Mouse (Mus musculus) liver, embryonic 15.5 days (tissue): Measurements from ENCODE around the gene Accsl. TPM values are rescaled to one million over a fixed set of nuclear protein-coding genes. Genes with fewer than 3 reads are reported as not detected.

Experiments
- ATAC-seq: fragments of 200-750 bp; cut with Nextera tagmentation; 2 replicates; pipeline ENCODE4 v1.8.0; 2017; ENCODE audit warnings: moderate number of reproducible peaks, mild to moderate bottlenecking, moderate library complexity; ENCODE audit not compliant: insufficient read depth
- H3K27ac ChIP-seq: fragments of 300-500 bp; sonication (generic); replicated peaks from 2 replicates; pipeline ENCODE4 v1.5.1; 2015; ENCODE audit warnings: mild to moderate bottlenecking, inconsistent platforms
- H3K27me3 ChIP-seq: fragments of 300-500 bp; sonication (generic); 2 replicates; pipeline ENCODE4 v1.6.1; 2015; ENCODE audit warnings: mild to moderate bottlenecking, inconsistent platforms
- H3K36me3 ChIP-seq: fragments of 300-500 bp; sonication (generic); replicated peaks from 2 replicates; pipeline ENCODE4 v1.6.1; 2015; ENCODE audit warnings: moderate library complexity, mild to moderate bottlenecking, inconsistent platforms
- H3K4me1 ChIP-seq: fragments of 300-500 bp; sonication (generic); replicated peaks from 2 replicates; pipeline ENCODE4 v1.6.1; 2015; ENCODE audit warnings: inconsistent platforms
- H3K4me2 ChIP-seq: fragments of 300-500 bp; sonication (generic); 2 replicates; pipeline ENCODE4 v1.6.1; 2015; ENCODE audit warnings: moderate library complexity, mild to moderate bottlenecking, inconsistent platforms
- H3K4me3 ChIP-seq: fragments of 300-500 bp; sonication (generic); replicated peaks from 2 replicates; pipeline ENCODE4 v1.5.1; 2015; ENCODE audit warnings: mild to moderate bottlenecking, inconsistent platforms
- H3K9ac ChIP-seq: fragments of 300-500 bp; sonication (generic); 2 replicates; pipeline ENCODE4 v1.6.1; 2015; ENCODE audit warnings: moderate library complexity, mild to moderate bottlenecking, inconsistent platforms
- H3K9me3 ChIP-seq: fragments of 300-500 bp; sonication (generic); replicated peaks from 2 replicates; pipeline ENCODE4 v1.6.1; 2016; ENCODE audit warnings: inconsistent platforms
- WGBS: fragments of 180-500 bp; shearing (Covaris S2); methylation state at CpG from one replicate; pipeline ENCODE4 v1.1.7; 2015; ENCODE audit warnings: mixed read lengths; ENCODE audit not compliant: insufficient replicate concordance; 5-methylcytosine and 5-hydroxymethylcytosine counted together
- polyA plus RNA-seq: library from polyadenylated mRNA; unstranded; fragments of >200 nt; fragmentation: Nextera tagmentation; extraction: Ambion mirVana; gene quantifications from 2 replicates; pipeline ENCODE4 v1.2.1, GENCODE M21; 2015

The Accsl gene
- polyA plus RNA-seq, 1 experiment from 2014 or later: not detected

- Histone ChIP-seq H3K36me3 (no peaks in the 10 kb centered on the region), H3K4me2 (no peak overlapping the region), H3K27ac (no peak overlapping the region), H3K9ac (no peak overlapping the region), H3K27me3 (no peaks in the 10 kb centered on the region), H3K9me3 (no peaks in the 10 kb centered on the region), H3K4me3 (no peak overlapping the region), H3K4me1 (no peaks in the 10 kb centered on the region)
- no peak for ATAC-seq
- 64% methylated on average over 3 of the region's 3 CpGs for WGBS
Observed at GRCm38 (mm10) chr2:93841349-93841748, 27.6 kb downstream of the Accsl start.

DNA sequence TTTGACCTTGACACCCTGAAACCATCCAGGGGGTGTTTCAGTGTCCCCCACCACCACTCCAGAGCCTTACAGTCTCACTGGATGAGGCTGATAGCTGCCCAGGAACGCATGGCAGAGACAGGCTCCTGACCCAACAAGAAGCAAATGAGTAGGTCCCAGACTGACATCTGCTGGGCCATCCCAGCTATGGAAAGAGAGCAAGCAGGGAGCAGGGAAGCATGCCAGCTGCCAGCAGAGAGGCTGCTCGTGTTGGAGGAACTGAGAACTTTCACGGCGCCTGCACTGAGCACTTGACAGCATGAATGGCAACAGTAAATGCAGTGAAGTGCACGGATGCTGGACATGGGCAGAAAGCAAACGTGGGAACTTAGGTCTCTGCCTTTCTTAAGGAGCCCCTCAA lies 28.8 kb downstream of the Accsl start:
- H3K4me1 ChIP-seq: no peaks in the 10 kb centered on the region
- no peaks in the 10 kb centered on the region for H3K36me3 ChIP-seq
- no peak overlapping the region for H3K4me3 ChIP-seq
- 65% methylated on average over 6 of the region's 6 CpGs for WGBS
- H3K27ac ChIP-seq: no peak overlapping the region
- no peak for ATAC-seq
- no peak overlapping the region for H3K9ac ChIP-seq
- H3K4me2 ChIP-seq: no peak overlapping the region
- no peaks in the 10 kb centered on the region for H3K27me3 ChIP-seq
- no peaks in the 10 kb centered on the region for H3K9me3 ChIP-seq

DNA sequence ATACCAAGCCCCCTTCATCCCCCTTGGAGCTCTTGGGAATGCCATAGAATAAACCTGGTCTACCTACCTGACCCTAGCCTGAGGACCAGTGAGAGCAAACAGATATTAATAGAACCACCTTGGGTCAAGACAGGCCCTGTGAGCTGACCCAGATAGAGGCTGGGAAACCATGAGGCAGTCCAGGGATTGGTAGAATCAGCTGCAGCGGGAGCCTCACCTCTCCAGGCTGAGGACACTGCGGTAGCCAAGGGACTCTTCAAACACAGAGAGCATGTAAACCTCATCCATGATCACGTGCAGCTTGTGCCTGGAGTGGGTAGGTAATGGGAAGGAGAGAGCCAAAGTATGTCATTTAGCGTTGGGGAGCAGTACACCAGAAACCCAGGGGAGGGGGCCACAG lies 30.0 kb downstream of the Accsl start:
- no peak for ATAC-seq
- no peaks in the 10 kb centered on the region for H3K27me3 ChIP-seq

DNA sequence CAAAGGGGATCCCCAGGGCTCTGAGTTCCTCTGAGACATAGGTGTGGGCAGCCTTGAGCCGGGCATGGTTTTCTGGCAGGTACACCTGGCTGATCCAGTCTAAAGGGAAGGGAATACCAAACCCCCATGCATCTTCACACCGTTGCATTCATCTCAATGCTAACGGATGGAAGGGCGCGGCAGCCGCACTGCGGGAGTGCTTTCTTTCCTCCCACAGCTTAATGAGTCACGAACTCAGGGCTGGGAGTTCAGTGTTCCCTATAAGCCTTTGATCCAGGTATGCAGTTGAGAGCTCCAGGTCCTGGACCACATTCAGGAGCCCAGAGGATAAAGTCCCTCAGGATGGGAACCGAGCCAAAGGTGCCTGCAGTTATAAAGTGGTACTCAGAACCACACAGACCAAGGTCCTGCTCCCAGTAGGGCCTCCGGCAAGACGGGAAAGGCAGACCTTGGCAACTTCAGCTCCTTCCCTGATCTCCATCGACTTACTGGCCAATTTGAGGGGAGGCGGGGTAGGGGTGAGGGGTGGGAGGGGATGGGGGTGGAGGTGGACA lies 32.6 kb downstream of the Accsl start:
- Histone ChIP-seq H3K9ac (no peak overlapping the region), H3K4me2 (no peak overlapping the region), H3K27me3 (no peaks in the 10 kb centered on the region), H3K27ac (no peak overlapping the region), H3K36me3 (no peaks in the 10 kb centered on the region), H3K9me3 (no peaks in the 10 kb centered on the region), H3K4me3 (no peak overlapping the region), H3K4me1 (no peaks in the 10 kb centered on the region)
- ATAC-seq: no peak
- 68% methylated on average over 13 of the region's 13 CpGs for WGBS

More for the DNA sequence above, 30.0 kb downstream of the Accsl start:
- no peaks in the 10 kb centered on the region for H3K4me1 ChIP-seq
- H3K9me3 ChIP-seq: no peaks in the 10 kb centered on the region
- H3K27ac ChIP-seq: no peak overlapping the region
- no peaks in the 10 kb centered on the region for H3K36me3 ChIP-seq
- 73% methylated on average over 4 of the region's 4 CpGs for WGBS
- H3K4me2 ChIP-seq: no peak overlapping the region
- H3K4me3 ChIP-seq: no peak overlapping the region
- no peak overlapping the region for H3K9ac ChIP-seq

GRCm38 (mm10) chr2:93835596-93835995 lies 33.4 kb downstream of the Accsl start:
- H3K4me2 ChIP-seq: no peak overlapping the region
- no peaks in the 10 kb centered on the region for H3K36me3 ChIP-seq
- no peak overlapping the region for H3K4me3 ChIP-seq
- no peak overlapping the region for H3K9ac ChIP-seq
- H3K27ac ChIP-seq: no peak overlapping the region
- H3K27me3 ChIP-seq: no peaks in the 10 kb centered on the region
- H3K4me1 ChIP-seq: no peaks in the 10 kb centered on the region
- WGBS: 75% methylated on average over 11 of the region's 11 CpGs
- no peak for ATAC-seq
- no peaks in the 10 kb centered on the region for H3K9me3 ChIP-seq

GRCm38 (mm10) chr2:93823519-93823918 lies 45.4 kb downstream of the Accsl start:
- H3K36me3 ChIP-seq: no peaks in the 10 kb centered on the region
- no peaks in the 10 kb centered on the region for H3K9me3 ChIP-seq
- 13% methylated on average over 8 of the region's 8 CpGs for WGBS
- no peak overlapping the region for H3K4me3 ChIP-seq
- no peak for ATAC-seq
- peaks cover 21% of the 10 kb centered on the region for H3K4me1 ChIP-seq
- no peak overlapping the region for H3K27ac ChIP-seq
- H3K27me3 ChIP-seq: no peaks in the 10 kb centered on the region
- no peak overlapping the region for H3K4me2 ChIP-seq
- H3K9ac ChIP-seq: no peak overlapping the region

GRCm38 (mm10) chr2:93822045-93822749 lies 46.8 kb downstream of the Accsl start, which contains the start of gene Ext2:
Ext2 (minus strand) TSS chr2:93822568.
- under 1% methylated on average over 63 of the region's 66 CpGs for WGBS
- Histone ChIP-seq H3K4me2 (peak within 1 kb of the TSS; percentile 82), H3K9me3 (no peaks in the 10 kb centered on the region)

GRCm38 (mm10) chr2:93817791-93818190 lies 51.2 kb downstream of the Accsl start:
- H3K36me3 ChIP-seq: no peaks in the 10 kb centered on the region; the same call in 1 of the 2 replicates
- H3K9me3 ChIP-seq: no peaks in the 10 kb centered on the region
- peaks cover 28% of the 10 kb centered on the region for H3K4me1 ChIP-seq
- 0 out of 2 replicates have a peak, but pooled peaks have one; percentile 33 for ATAC-seq
- H3K4me3 ChIP-seq: no peak overlapping the region
- H3K27ac ChIP-seq: no peak overlapping the region
- no peak overlapping the region for H3K4me2 ChIP-seq
- no peak overlapping the region for H3K9ac ChIP-seq
- 37% methylated on average over 5 of the region's 5 CpGs for WGBS
- no peaks in the 10 kb centered on the region for H3K27me3 ChIP-seq

More at GRCm38 (mm10) chr2:93822045-93822749, 46.8 kb downstream of the Accsl start, which contains the start of gene Ext2:
- no peaks in the 10 kb centered on the region for H3K27me3 ChIP-seq
- H3K36me3 ChIP-seq: no peaks in the 10 kb centered on the region
- peak within 1 kb of the TSS; percentile 38; the same call in 1 of the 2 replicates for H3K27ac ChIP-seq
- H3K4me1 ChIP-seq: peaks cover 32% of the 10 kb centered on the region
- peak within 1 kb of the TSS; percentile 82 for H3K9ac ChIP-seq
- peak within 1 kb of the TSS; percentile 79 for H3K4me3 ChIP-seq
- ATAC-seq: peak; percentile 84

DNA sequence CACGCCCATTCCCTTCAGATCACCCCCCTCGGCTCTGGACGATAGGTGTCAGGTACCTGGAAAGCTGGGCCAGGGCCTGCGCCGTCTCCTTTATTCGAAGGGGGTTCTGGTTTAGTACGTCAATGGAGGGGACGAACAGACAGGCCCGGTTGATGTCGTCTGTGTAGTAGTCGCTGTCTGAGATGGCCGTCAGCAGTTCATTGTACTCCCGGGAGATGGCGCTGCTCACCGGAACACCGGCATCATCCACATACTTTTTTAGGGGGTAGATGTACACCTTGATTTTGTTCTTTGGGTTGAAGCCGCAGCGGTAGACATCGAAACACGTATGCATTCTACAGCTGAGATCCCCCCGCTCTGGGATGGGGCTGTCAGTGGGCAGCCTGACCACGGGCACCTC lies 55.6 kb downstream of the Accsl start:
- Histone ChIP-seq H3K27ac (no peak overlapping the region), H3K4me3 (no peak overlapping the region), H3K36me3 (peaks cover 20% of the 10 kb centered on the region; the same call in 1 of the 2 replicates), H3K9ac (no peak overlapping the region), H3K9me3 (no peaks in the 10 kb centered on the region), H3K4me2 (no peak overlapping the region), H3K4me1 (peaks cover 9% of the 10 kb centered on the region), H3K27me3 (no peaks in the 10 kb centered on the region)
- 85% methylated on average over 22 of the region's 22 CpGs for WGBS
- ATAC-seq: no peak

DNA sequence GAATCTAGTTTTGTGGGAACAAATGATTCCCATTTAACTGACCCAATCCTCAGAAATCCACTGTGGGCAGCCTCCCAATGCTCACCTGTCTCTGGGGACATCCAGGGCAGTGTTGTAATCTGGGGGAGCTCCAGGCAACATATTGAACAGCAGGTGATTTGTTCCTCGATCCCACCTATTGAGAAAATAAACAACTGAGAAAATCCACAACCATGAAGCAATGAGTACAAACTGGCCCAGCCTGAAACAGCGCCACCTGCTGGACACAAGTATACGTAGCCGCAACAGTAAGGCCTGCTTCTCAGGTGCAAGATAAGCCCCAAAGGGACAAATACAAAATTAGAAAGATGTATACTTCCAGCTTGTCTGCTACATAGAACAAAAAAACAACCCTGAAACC lies 57.1 kb downstream of the Accsl start:
- WGBS: 26% methylated on average over 4 of the region's 4 CpGs
- H3K36me3 ChIP-seq: peaks cover 23% of the 10 kb centered on the region; the same call in 1 of the 2 replicates
- no peak overlapping the region for H3K4me2 ChIP-seq
- ATAC-seq: no peak
- H3K27me3 ChIP-seq: no peaks in the 10 kb centered on the region
- no peak overlapping the region for H3K4me3 ChIP-seq
- H3K27ac ChIP-seq: no peak overlapping the region
- H3K9me3 ChIP-seq: no peaks in the 10 kb centered on the region
- H3K4me1 ChIP-seq: no peaks in the 10 kb centered on the region
- no peak overlapping the region for H3K9ac ChIP-seq

DNA sequence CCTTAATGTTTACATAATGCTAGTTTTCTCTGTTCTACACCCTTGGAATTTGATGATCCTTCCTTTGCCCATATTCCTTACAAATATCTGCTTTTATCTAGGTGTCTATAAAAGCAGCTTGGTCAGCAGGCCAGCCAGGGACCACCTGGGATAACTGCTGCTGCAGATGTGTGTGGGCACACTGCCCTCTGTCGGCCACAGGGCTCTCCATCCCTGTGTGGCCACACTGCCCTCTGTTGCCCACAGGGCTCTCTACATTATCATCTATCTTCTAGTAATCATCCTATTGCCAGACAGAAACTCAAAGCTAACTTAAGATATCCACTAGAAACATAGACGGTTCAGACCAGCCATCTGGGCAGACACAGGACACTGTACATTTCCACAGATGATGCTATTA lies 59.0 kb downstream of the Accsl start:
- H3K9me3 ChIP-seq: no peaks in the 10 kb centered on the region
- WGBS: 11% methylated on average over 2 of the region's 2 CpGs
- H3K4me3 ChIP-seq: no peak overlapping the region
- H3K9ac ChIP-seq: no peak overlapping the region
- H3K27me3 ChIP-seq: no peaks in the 10 kb centered on the region
- H3K27ac ChIP-seq: no peak overlapping the region
- no peak for ATAC-seq
- H3K36me3 ChIP-seq: peaks cover 37% of the 10 kb centered on the region; the same call in 1 of the 2 replicates
- peaks cover 3% of the 10 kb centered on the region for H3K4me1 ChIP-seq
- no peak overlapping the region for H3K4me2 ChIP-seq
